ENCODE assay signal across 13 mouse cellular contexts in genomic region chr10:37231159-37231558, GRCm38 (mm10).
DNase-seq lines count a peak whose midpoint lies in the region; ATAC-seq and TF ChIP-seq lines count a peak whose summit lies in the region.
"Had no signal": no experiment of that assay in that cellular context is flagged by ENCODE, and none has a peak within 500 bp of the region (broad histone marks: within the 10 kb centered on the region; RNA-seq: fewer than 3 reads in every experiment).

No protein-coding gene starts in this region.

- no peak for TF ChIP-seq CTCF in thymus, adult 2 months (IDR thresholded peaks at IDR 0.05; ENCODE audit: borderline replicate concordance, control insufficient read depth, extremely low read depth, insufficient read depth, low read length, poor library complexity)

- DNase-seq in hindbrain, embryonic 10.5 days (ENCODE audit: low spot score) = no peak
- DNase-seq in thymus, adult 2 months = no peak
- DNase-seq in thymus, postnatal 4 days = no peak
- peak; percentile 55 for DNase-seq in liver
- no peak for DNase-seq in gastrocnemius, postnatal 4 days (ENCODE audit: low spot score in 2 of 2)
- no peak for DNase-seq in embryo, embryonic 9.5 days (ENCODE audit: extremely low spot score)
- DNase-seq in gastrocnemius, postnatal 14 days = no peak
- DNase-seq: cerebellum, adult 9-10 months; right cerebral cortex, postnatal 14 days had no signal

- peaks cover 32% of the 10 kb centered on the region for H3K4me1 ChIP-seq in hindbrain, embryonic 10.5 days (replicated peaks)
- H3K4me1 ChIP-seq in hindbrain, embryonic 12.5 days = peaks cover 11% of the 10 kb centered on the region
- peaks cover 15% of the 10 kb centered on the region for H3K4me1 ChIP-seq in thymus, adult 2 months (replicated peaks; ENCODE audit: control insufficient read depth, insufficient read depth, low read length)

- ATAC-seq in hindbrain, embryonic 12.5 days (ENCODE audit: low FRiP score) = no peak
- ATAC-seq: intestine, postnatal 0 days had no signal

- H3K4me2 ChIP-seq in hindbrain, embryonic 12.5 days (replicated peaks) = no peak overlapping the region

- no peaks in the 10 kb centered on the region for H3K36me3 ChIP-seq in hindbrain, embryonic 10.5 days
- no peaks in the 10 kb centered on the region for H3K36me3 ChIP-seq in hindbrain, embryonic 12.5 days
- no peaks in the 10 kb centered on the region for H3K36me3 ChIP-seq in thymus, adult 2 months (ENCODE audit: control insufficient read depth, insufficient read depth, low read length)
- H3K36me3 ChIP-seq: embryonic facial prominence, embryonic 12.5 days; stomach, embryonic 15.5 days had no signal

- intact Hi-C loops in gastrocnemius, postnatal 14 days (cut with DNase I; ENCODE audit: low total_unique reads) = no loop called here

- H3K27me3 ChIP-seq in hindbrain, embryonic 10.5 days (ENCODE audit: insufficient read depth, poor library complexity, severe bottlenecking) = no peaks in the 10 kb centered on the region
- no peaks in the 10 kb centered on the region for H3K27me3 ChIP-seq in hindbrain, embryonic 12.5 days
- no peaks in the 10 kb centered on the region for H3K27me3 ChIP-seq in thymus, adult 2 months (ENCODE audit: control insufficient read depth, insufficient read depth, low read length)
- H3K27me3 ChIP-seq: embryonic facial prominence, embryonic 12.5 days; stomach, embryonic 15.5 days had no signal

- H3K9me3 ChIP-seq in hindbrain, embryonic 10.5 days = no peaks in the 10 kb centered on the region
- H3K9me3 ChIP-seq in hindbrain, embryonic 12.5 days (replicated peaks) = no peaks in the 10 kb centered on the region
- H3K9me3 ChIP-seq: embryonic facial prominence, embryonic 12.5 days; stomach, embryonic 15.5 days had no signal

- 85% methylated on average over 6 of the region's 6 CpGs for WGBS in hindbrain, embryonic 10.5 days
- 88% methylated on average over 6 of the region's 6 CpGs for WGBS in hindbrain, embryonic 12.5 days
- WGBS in thymus, adult 2 months = 91% methylated on average over 6 of the region's 6 CpGs

- peak overlapping the region; percentile 62 for H3K27ac ChIP-seq in hindbrain, embryonic 10.5 days
- no peak overlapping the region for H3K27ac ChIP-seq in hindbrain, embryonic 12.5 days
- peak overlapping the region; percentile 76 for H3K27ac ChIP-seq in thymus, adult 2 months (ENCODE audit: control insufficient read depth, insufficient read depth, low read length)
- H3K27ac ChIP-seq: embryonic facial prominence, embryonic 12.5 days had no signal

- H3K4me3 ChIP-seq in hindbrain, embryonic 10.5 days = no peak overlapping the region
- no peak overlapping the region for H3K4me3 ChIP-seq in hindbrain, embryonic 12.5 days
- no peak overlapping the region for H3K4me3 ChIP-seq in thymus, adult 2 months (ENCODE audit: control insufficient read depth, insufficient read depth, low read length)
- H3K4me3 ChIP-seq: embryonic facial prominence, embryonic 12.5 days; stomach, embryonic 15.5 days had no signal

- H3K9ac ChIP-seq in hindbrain, embryonic 12.5 days = no peak overlapping the region
- H3K9ac ChIP-seq: embryonic facial prominence, embryonic 12.5 days; stomach, embryonic 15.5 days had no signal

- no peak for TF ChIP-seq POLR2A in thymus, adult 2 months (IDR thresholded peaks at IDR 0.05; ENCODE audit: control insufficient read depth, extremely low read depth, insufficient read depth, low read length, poor library complexity)
